Mouse (Mus musculus) left cerebral cortex, postnatal 10 days (tissue): ENCODE measurements around the gene Gm8212. TPM values are rescaled to one million over a fixed set of nuclear protein-coding genes. Genes with fewer than 3 reads are reported as not detected.
"Not testable (repeated sequence)": the region's sequence is repeated elsewhere in the genome, so short reads cannot be mapped to it uniquely, and the experiment has no call there.

Source experiments
- DNase-seq, 2 experiments: peaks; one replicate each; pipeline ENCODE4 v3.0.0; 2021 to 2022; ENCODE audit warnings: low spot score in 2 of 2, mixed read lengths in 1 of 2; ENCODE audit errors: extremely low spot score in 1 of 2
- intact Hi-C: fragments of 180-260 bp; cut with DNase I; formaldehyde crosslinking; loops from one replicate; pipeline ENCODE4 v1.15.1; 2025
- total RNA-seq, 2 experiments: library from RNA; stranded (reverse); gene quantifications; 2 replicates each; pipeline ENCODE4 v1.2.3; 2021

The Gm8212 gene
- not detected for total RNA-seq

DNA sequence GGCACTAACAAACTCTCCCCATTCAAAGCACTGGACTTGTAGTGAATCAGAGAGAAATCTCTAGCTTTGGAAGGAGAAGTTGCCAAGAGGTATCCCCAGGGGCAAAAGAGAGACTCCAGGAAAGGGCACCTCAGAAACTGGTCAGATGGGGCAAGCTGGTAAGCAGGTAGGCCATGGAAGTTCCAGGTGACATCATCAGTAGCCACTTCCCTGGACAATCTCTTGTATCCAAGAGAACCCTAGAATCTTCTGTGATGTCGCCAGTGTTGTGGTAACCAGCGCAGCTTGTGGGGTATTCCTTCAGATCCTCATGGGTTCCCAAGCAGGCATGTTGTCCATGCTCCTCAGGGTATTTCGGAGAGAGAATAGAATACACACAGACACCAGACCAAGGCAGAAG is at the start of gene Gm8212:
TSS of gene Gm8212 (plus strand) at position 301 of the 400 bp plus-strand sequence.
- intact Hi-C loops: not testable (repeated sequence)

DNA sequence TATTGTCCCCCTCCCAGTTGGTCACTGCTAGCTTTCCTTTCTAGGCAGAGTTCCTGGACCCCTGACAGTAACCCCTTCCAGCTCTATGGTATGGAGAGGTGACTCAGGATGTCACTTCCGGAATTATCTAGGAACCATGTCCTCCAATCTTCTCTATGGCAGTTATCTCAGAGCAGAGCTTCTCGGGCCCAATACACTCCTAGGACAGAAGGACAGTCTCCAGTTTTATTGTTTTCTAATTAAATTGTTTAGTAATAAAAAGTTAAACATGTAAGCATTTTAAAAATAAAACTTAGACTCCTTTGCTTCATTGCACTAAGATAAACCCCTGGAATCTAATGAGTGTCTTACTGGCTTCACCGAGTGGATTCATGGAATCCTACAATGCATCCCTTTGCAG is 15.7 kb downstream of the Gm8212 start, which contains the start of gene 4930503E14Rik:
TSS of gene 4930503E14Rik (minus strand) at position 101 of the 400 bp plus-strand sequence.
- DNase-seq, intact Hi-C loops: not testable (repeated sequence)

More for the DNA sequence above, at the start of gene Gm8212:
- not testable (repeated sequence) for DNase-seq

DNA sequence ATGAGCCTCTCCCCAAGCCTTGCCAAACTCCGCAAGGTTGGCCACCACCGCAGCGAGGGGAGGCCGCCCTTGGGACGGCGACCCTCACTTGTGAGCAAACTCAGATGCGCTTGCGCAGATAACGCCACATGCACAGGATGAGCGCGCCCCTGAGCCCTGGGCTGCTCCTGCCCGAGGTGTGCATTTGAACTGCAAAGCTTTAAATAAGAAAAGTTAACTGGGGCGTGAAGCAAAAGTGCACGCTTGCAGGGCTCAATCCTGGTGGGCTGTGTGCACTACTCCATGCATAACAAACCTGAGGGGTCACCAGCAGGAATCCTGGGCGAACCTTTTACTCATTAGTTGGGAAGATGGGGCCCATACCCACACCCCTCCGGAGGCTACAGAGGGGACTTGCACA is 50.6 kb downstream of the Gm8212 start:
- no peak for DNase-seq
- intact Hi-C loops: no loop called here

Other genes starting within 250 kb of the Gm8212 start
- gene Ang5, start 240.6 kb upstream of the Gm8212 start, total RNA-seq: not detected
- gene Ang6, start 195.4 kb upstream of the Gm8212 start, total RNA-seq: not detected
- gene Ear2, start 95.0 kb upstream of the Gm8212 start, total RNA-seq: not detected
- gene Gm3327, start 73.8 kb upstream of the Gm8212 start, total RNA-seq: not detected
- gene 4930503E14Rik, start 15.6 kb downstream of the Gm8212 start, total RNA-seq: not detected
- gene Gm8220, start 87.9 kb downstream of the Gm8212 start, total RNA-seq: not detected
- not detected for gene Gm5930, start 140.9 kb downstream of the Gm8212 start, total RNA-seq
- not detected for gene Gm8229, start 167.7 kb downstream of the Gm8212 start, total RNA-seq
- gene Gm3371, start 213.0 kb downstream of the Gm8212 start, total RNA-seq: not detected
- not detected for gene Gm8232, start 236.0 kb downstream of the Gm8212 start, total RNA-seq